Mouse (Mus musculus) lung, postnatal 0 days (tissue): ENCODE results near the gene Eng.

Experiments
- CTCF ChIP-seq: IDR thresholded peaks from 2 replicates; pipeline ENCODE4 v1.5.1; 2016; ENCODE audit warnings: antibody characterized with exemption, mild to moderate bottlenecking
- EP300 ChIP-seq: IDR thresholded peaks from 2 replicates; pipeline ENCODE4 v1.6.1; 2016; ENCODE audit warnings: antibody characterized with exemption, mild to moderate bottlenecking, control low read depth

GRCm38 (mm10) chr2:32689420-32689819 is 43.0 kb downstream of the Eng start:
- peak; percentile 60 for TF ChIP-seq EP300
- peak; percentile 100 for TF ChIP-seq CTCF
